Mouse (Mus musculus) forebrain, embryonic 12.5 days (tissue): ENCODE measurements around the gene Galr2. TPM values are rescaled to one million over a fixed set of nuclear protein-coding genes. Genes with fewer than 3 reads are reported as not detected.

Experiments used
- ATAC-seq: fragments of 200-750 bp; cut with Nextera tagmentation; 2 replicates; pipeline ENCODE4 v1.8.0; 2017; ENCODE audit warnings: moderate TSS enrichment; ENCODE audit not compliant: low FRiP score
- H3K27ac ChIP-seq: fragments of 300-500 bp; sonication (generic); 2 replicates; pipeline ENCODE4 v1.5.1; 2016; ENCODE audit warnings: mild to moderate bottlenecking
- H3K27me3 ChIP-seq: fragments of 300-500 bp; sonication (generic); 2 replicates; pipeline ENCODE4 v1.6.1; 2016; ENCODE audit warnings: mild to moderate bottlenecking
- H3K36me3 ChIP-seq: fragments of 300-500 bp; sonication (generic); replicated peaks from 2 replicates; pipeline ENCODE4 v1.6.1; 2016; ENCODE audit warnings: mild to moderate bottlenecking
- H3K4me1 ChIP-seq: fragments of 300-500 bp; sonication (generic); 2 replicates; pipeline ENCODE4 v1.6.1; 2016
- H3K4me2 ChIP-seq: fragments of 300-500 bp; sonication (generic); 2 replicates; pipeline ENCODE4 v1.6.1; 2016; ENCODE audit warnings: mild to moderate bottlenecking, moderate library complexity
- H3K4me3 ChIP-seq: fragments of 300-500 bp; sonication (generic); replicated peaks from 2 replicates; pipeline ENCODE4 v1.5.1; 2016; ENCODE audit warnings: mild to moderate bottlenecking
- H3K9ac ChIP-seq: fragments of 300-500 bp; sonication (generic); 2 replicates; pipeline ENCODE4 v1.6.1; 2016; ENCODE audit warnings: mild to moderate bottlenecking
- H3K9me3 ChIP-seq: fragments of 300-500 bp; sonication (generic); 2 replicates; pipeline ENCODE4 v1.6.1; 2016
- WGBS: fragments of 180-500 bp; shearing (Covaris S2); methylation state at CpG from one replicate; pipeline ENCODE4 v1.1.7; 2016; 5-methylcytosine and 5-hydroxymethylcytosine counted together
- polyA plus RNA-seq: library from polyadenylated mRNA; unstranded; fragments of >200 nt; fragmentation: Nextera tagmentation; extraction: Ambion mirVana; gene quantifications from 2 replicates; pipeline ENCODE4 v1.2.1, GENCODE M21; 2016

The Galr2 gene
- polyA plus RNA-seq, 1 experiment from 2014 or later: 0.46 TPM

- ATAC-seq: no peak
- Histone ChIP-seq H3K4me1 (peaks cover 5% of the 10 kb centered on the region; the same call in 1 of the 2 replicates), H3K36me3 (no peaks in the 10 kb centered on the region), H3K4me3 (no peak overlapping the region), H3K4me2 (no peak overlapping the region), H3K27me3 (peaks cover 24% of the 10 kb centered on the region), H3K27ac (no peak overlapping the region), H3K9ac (no peak overlapping the region), H3K9me3 (no peaks in the 10 kb centered on the region)
- 78% methylated on average over 8 of the region's 8 CpGs for WGBS
Observed at GRCm38 (mm10) chr11:116312359-116312758, 31.6 kb downstream of the Galr2 start.

GRCm38 (mm10) chr11:116318719-116319659 lies 38.2 kb downstream of the Galr2 start:
- ATAC-seq: peak; percentile 85
- H3K4me2 ChIP-seq: peak overlapping the region; percentile 73
- 2% methylated on average over 41 of the region's 41 CpGs for WGBS
- H3K4me3 ChIP-seq: peak overlapping the region; percentile 38
- no peaks in the 10 kb centered on the region for H3K36me3 ChIP-seq
- H3K27me3 ChIP-seq: peaks cover 24% of the 10 kb centered on the region
- H3K9me3 ChIP-seq: no peaks in the 10 kb centered on the region
- H3K27ac ChIP-seq: no peak overlapping the region
- H3K9ac ChIP-seq: peak overlapping the region; percentile 57
- H3K4me1 ChIP-seq: peaks cover 15% of the 10 kb centered on the region

GRCm38 (mm10) chr11:116326963-116327603 lies 46.3 kb downstream of the Galr2 start:
- H3K27me3 ChIP-seq: 0 out of 2 replicates have a peak, but pooled peaks cover 4% of the 10 kb centered on the region
- H3K9me3 ChIP-seq: no peaks in the 10 kb centered on the region
- no peak for ATAC-seq
- 69% methylated on average over 7 of the region's 7 CpGs for WGBS
- H3K4me1 ChIP-seq: peaks cover 35% of the 10 kb centered on the region
- no peaks in the 10 kb centered on the region for H3K36me3 ChIP-seq
- H3K4me3 ChIP-seq: no peak overlapping the region
- H3K27ac ChIP-seq: no peak overlapping the region
- no peak overlapping the region for H3K9ac ChIP-seq
- no peak overlapping the region for H3K4me2 ChIP-seq

- ATAC-seq: peak; percentile 77
- no peaks in the 10 kb centered on the region for H3K9me3 ChIP-seq
- peak overlapping the region; percentile 42; the same call in 1 of the 2 replicates for H3K9ac ChIP-seq
- H3K27me3 ChIP-seq: peaks cover 25% of the 10 kb centered on the region
- H3K27ac ChIP-seq: peak overlapping the region; percentile 90
- H3K4me2 ChIP-seq: 0 out of 2 replicates have a peak overlapping the region, but pooled peaks have one; percentile 1
- WGBS: 32% methylated on average over 18 of the region's 18 CpGs
- H3K36me3 ChIP-seq: no peaks in the 10 kb centered on the region
- H3K4me1 ChIP-seq: peaks cover 59% of the 10 kb centered on the region
- no peak overlapping the region for H3K4me3 ChIP-seq
Observed at GRCm38 (mm10) chr11:116329314-116330210, 48.8 kb downstream of the Galr2 start.

- no peak overlapping the region for H3K9ac ChIP-seq
- no peak overlapping the region for H3K4me3 ChIP-seq
- H3K4me2 ChIP-seq: no peak overlapping the region
Observed at GRCm38 (mm10) chr11:116330211-116330518, 49.4 kb downstream of the Galr2 start.

GRCm38 (mm10) chr11:116332232-116332982 lies 51.7 kb downstream of the Galr2 start:
- WGBS: 31% methylated on average over 18 of the region's 19 CpGs
- Histone ChIP-seq H3K36me3 (no peaks in the 10 kb centered on the region), H3K27ac (peak overlapping the region; percentile 71), H3K4me3 (no peak overlapping the region; the same call in 1 of the 2 replicates), H3K27me3 (peaks cover 32% of the 10 kb centered on the region), H3K4me2 (peak overlapping the region; percentile 25), H3K9ac (peak overlapping the region; percentile 42), H3K4me1 (peaks cover 86% of the 10 kb centered on the region), H3K9me3 (no peaks in the 10 kb centered on the region)
- ATAC-seq: peak; percentile 30

More at GRCm38 (mm10) chr11:116330211-116330518, 49.4 kb downstream of the Galr2 start:
- ATAC-seq: no peak
- H3K36me3 ChIP-seq: no peaks in the 10 kb centered on the region
- peaks cover 31% of the 10 kb centered on the region for H3K27me3 ChIP-seq
- H3K27ac ChIP-seq: peak overlapping the region; percentile 90
- H3K4me1 ChIP-seq: peaks cover 65% of the 10 kb centered on the region
- H3K9me3 ChIP-seq: no peaks in the 10 kb centered on the region
- WGBS: 41% methylated on average over 7 of the region's 7 CpGs

GRCm38 (mm10) chr11:116332983-116333270 lies 52.2 kb downstream of the Galr2 start:
- peak overlapping the region; percentile 71 for H3K27ac ChIP-seq
- 0 out of 2 replicates have a peak, but pooled peaks cover 3% of the 10 kb centered on the region for H3K36me3 ChIP-seq
- WGBS: 77% methylated on average over 3 of the region's 3 CpGs
- ATAC-seq: no peak
- no peak overlapping the region for H3K4me3 ChIP-seq
- peaks cover 86% of the 10 kb centered on the region for H3K4me1 ChIP-seq
- no peaks in the 10 kb centered on the region for H3K9me3 ChIP-seq
- peak overlapping the region; percentile 42; the same call in 1 of the 2 replicates for H3K9ac ChIP-seq
- H3K4me2 ChIP-seq: peak overlapping the region; percentile 25
- H3K27me3 ChIP-seq: peaks cover 32% of the 10 kb centered on the region

Other genes with a start within 250 kb of the Galr2 start
- 0.69 and 0.73 TPM in 2 replicates for gene Unc13d, start 203.0 kb upstream of the Galr2 start, polyA plus RNA-seq
- gene Wbp2, start 193.9 kb upstream of the Galr2 start, polyA plus RNA-seq: 92.3 and 101 TPM in 2 replicates
- gene Trim47, start 153.7 kb upstream of the Galr2 start, polyA plus RNA-seq: 2.7 and 3.2 TPM in 2 replicates
- 1.9 and 2.1 TPM in 2 replicates for gene Trim65, start 149.8 kb upstream of the Galr2 start, polyA plus RNA-seq
- 89.6 and 90.5 TPM in 2 replicates for gene Mrpl38, start 142.1 kb upstream of the Galr2 start, polyA plus RNA-seq
- gene Fbf1, start 112.8 kb upstream of the Galr2 start, polyA plus RNA-seq: 80.8 and 85.2 TPM in 2 replicates
- gene Ten1, start 82.1 kb upstream of the Galr2 start, polyA plus RNA-seq: 55.9 and 57.4 TPM in 2 replicates
- gene Acox1, start 81.9 kb upstream of the Galr2 start, polyA plus RNA-seq: 36.0 and 36.8 TPM in 2 replicates
- gene Evpl, start 42.9 kb upstream of the Galr2 start, polyA plus RNA-seq: 0.61 and 0.65 TPM in 2 replicates
- 84.8 and 86.5 TPM in 2 replicates for gene Srp68, start 6.7 kb upstream of the Galr2 start, polyA plus RNA-seq
- 73.3 and 78.8 TPM in 2 replicates for gene Exoc7, start 26.3 kb downstream of the Galr2 start, polyA plus RNA-seq
- gene Foxj1, start 54.5 kb downstream of the Galr2 start, polyA plus RNA-seq: 10.3 and 14.3 TPM in 2 replicates
- 23.3 and 36.8 TPM in 2 replicates for gene Rnf157, start 132.1 kb downstream of the Galr2 start, polyA plus RNA-seq
- 50.9 and 59.6 TPM in 2 replicates for gene Ubald2, start 153.2 kb downstream of the Galr2 start, polyA plus RNA-seq
- not detected in 2 replicates for gene Qrich2, start 185.3 kb downstream of the Galr2 start, polyA plus RNA-seq
- 174 and 176 TPM in 2 replicates for gene Prpsap1, start 213.3 kb downstream of the Galr2 start, polyA plus RNA-seq
- gene Sphk1, start 250.0 kb downstream of the Galr2 start, polyA plus RNA-seq: 2.0 and 3.3 TPM in 2 replicates